Mouse (Mus musculus): ENCODE data around the gene Noa1. TPM values are rescaled to one million over a fixed set of nuclear protein-coding genes. Genes with fewer than 3 reads are reported as not detected.

The Noa1 gene
- total RNA-seq (2015; ENCODE audit: low replicate concordance): 4.4 and 32.6 TPM in 2 replicates
- total RNA-seq (2017; ENCODE audit: low replicate concordance): 2.4 and 6.6 TPM in 2 replicates

- peak; percentile 94 for ATAC-seq (replicated peaks; ENCODE audit: low FRiP score, poor library complexity, severe bottlenecking)
Measured at GRCm38 (mm10) chr5:77309924-77310772, at the start of gene Noa1, which contains the start of gene Polr2b. TSS of gene Noa1 (minus strand) at chr5:77310084. TSS of gene Polr2b (plus strand) at chr5:77310147.

- ATAC-seq (replicated peaks; ENCODE audit: low FRiP score, poor library complexity, severe bottlenecking): no peak
Measured at GRCm38 (mm10) chr5:77358347-77358746, 48.5 kb upstream of the Noa1 start.

GRCm38 (mm10) chr5:77357405-77358149 lies 47.7 kb upstream of the Noa1 start:
- no peak for ATAC-seq (replicated peaks; ENCODE audit: low FRiP score, poor library complexity, severe bottlenecking)

- ATAC-seq (replicated peaks; ENCODE audit: low FRiP score, poor library complexity, severe bottlenecking): no peak
Measured at GRCm38 (mm10) chr5:77355307-77356265, 45.7 kb upstream of the Noa1 start.

- ATAC-seq (replicated peaks; ENCODE audit: low FRiP score, poor library complexity, severe bottlenecking): peak; percentile 68
Measured at GRCm38 (mm10) chr5:77354361-77354787, 44.5 kb upstream of the Noa1 start.

GRCm38 (mm10) chr5:77351691-77352090 lies 41.8 kb upstream of the Noa1 start:
- no peak for ATAC-seq (replicated peaks; ENCODE audit: low FRiP score, poor library complexity, severe bottlenecking)

- no peak for ATAC-seq (replicated peaks; ENCODE audit: low FRiP score, poor library complexity, severe bottlenecking)
Measured at GRCm38 (mm10) chr5:77349971-77350658, 40.2 kb upstream of the Noa1 start.

GRCm38 (mm10) chr5:77348901-77349300 lies 39.0 kb upstream of the Noa1 start:
- no peak for ATAC-seq (replicated peaks; ENCODE audit: low FRiP score, poor library complexity, severe bottlenecking)

GRCm38 (mm10) chr5:77340033-77340432 lies 30.1 kb upstream of the Noa1 start:
- no peak for ATAC-seq (replicated peaks; ENCODE audit: low FRiP score, poor library complexity, severe bottlenecking)

GRCm38 (mm10) chr5:77330154-77330553 lies 20.3 kb upstream of the Noa1 start:
- ATAC-seq (replicated peaks; ENCODE audit: low FRiP score, poor library complexity, severe bottlenecking): no peak

- no peak for ATAC-seq (replicated peaks; ENCODE audit: low FRiP score, poor library complexity, severe bottlenecking)
Measured at GRCm38 (mm10) chr5:77324936-77325335, 15.1 kb upstream of the Noa1 start.

GRCm38 (mm10) chr5:77314986-77315385 lies 5.1 kb upstream of the Noa1 start:
- ATAC-seq (replicated peaks; ENCODE audit: low FRiP score, poor library complexity, severe bottlenecking): no peak

GRCm38 (mm10) chr5:77314206-77314605 lies 4.3 kb upstream of the Noa1 start:
- no peak for ATAC-seq (replicated peaks; ENCODE audit: low FRiP score, poor library complexity, severe bottlenecking)

GRCm38 (mm10) chr5:77309051-77309906 lies 605 bp downstream of the Noa1 start:
- peak; percentile 9 for ATAC-seq (replicated peaks; ENCODE audit: low FRiP score, poor library complexity, severe bottlenecking)

GRCm38 (mm10) chr5:77307821-77308553 lies 1.9 kb downstream of the Noa1 start:
- no peak for ATAC-seq (replicated peaks; ENCODE audit: low FRiP score, poor library complexity, severe bottlenecking)

- ATAC-seq (replicated peaks; ENCODE audit: low FRiP score, poor library complexity, severe bottlenecking): no peak
Measured at GRCm38 (mm10) chr5:77301296-77301903, 8.5 kb downstream of the Noa1 start.

- no peak for ATAC-seq (replicated peaks; ENCODE audit: low FRiP score, poor library complexity, severe bottlenecking)
Measured at GRCm38 (mm10) chr5:77299486-77299885, 10.4 kb downstream of the Noa1 start.
